Mouse (Mus musculus): Measurements from ENCODE around the gene Camta1.
"Not testable (repeated sequence)": the region's sequence is repeated elsewhere in the genome, so short reads cannot be mapped to it uniquely, and the experiment has no call there.

The Camta1 gene

DNA sequence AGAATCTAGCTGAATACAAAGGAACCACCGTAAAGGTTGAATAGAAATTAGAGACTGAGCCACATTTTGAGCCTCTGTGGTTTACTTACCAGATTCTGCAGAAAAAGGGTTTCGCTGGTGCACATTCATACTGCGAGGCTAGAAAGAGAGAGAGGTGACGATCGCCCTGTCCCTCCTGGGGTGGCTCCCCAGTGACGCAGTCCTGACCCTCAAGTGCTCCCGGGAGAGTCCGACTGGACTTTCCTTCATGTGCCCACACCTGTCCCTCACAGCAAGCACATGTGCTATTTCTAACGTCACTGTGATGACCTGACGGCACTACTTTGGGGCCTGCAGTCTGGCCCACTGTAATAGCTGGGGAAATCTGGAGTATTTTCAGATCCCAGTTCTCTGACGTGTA is 823.9 kb downstream of the Camta1 start:
- no peak for DNase-seq

DNA sequence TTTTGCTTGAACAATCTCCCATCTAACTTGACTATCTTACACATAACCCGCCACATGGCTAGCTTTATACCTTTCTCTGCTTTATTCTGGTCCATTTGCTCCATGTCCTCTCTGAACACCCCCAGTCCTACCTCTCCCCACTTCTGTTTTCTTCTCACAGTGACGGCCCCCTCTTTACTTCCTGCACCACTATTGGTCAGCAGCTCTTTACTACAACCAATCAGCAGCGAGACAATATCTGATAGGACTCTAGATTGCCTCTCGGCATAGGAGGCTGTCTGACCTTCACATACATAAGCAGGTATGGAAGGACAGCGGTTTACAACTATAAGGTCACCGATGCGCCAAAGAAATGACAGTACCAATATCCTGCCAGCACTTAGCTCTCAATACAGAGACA is 825.2 kb downstream of the Camta1 start:
- DNase-seq = no peak

- peak; percentile 30 for DNase-seq
These were observed 834.7 kb downstream of the Camta1 start for GRCm38 (mm10) chr4:151027001-151027400.

DNA sequence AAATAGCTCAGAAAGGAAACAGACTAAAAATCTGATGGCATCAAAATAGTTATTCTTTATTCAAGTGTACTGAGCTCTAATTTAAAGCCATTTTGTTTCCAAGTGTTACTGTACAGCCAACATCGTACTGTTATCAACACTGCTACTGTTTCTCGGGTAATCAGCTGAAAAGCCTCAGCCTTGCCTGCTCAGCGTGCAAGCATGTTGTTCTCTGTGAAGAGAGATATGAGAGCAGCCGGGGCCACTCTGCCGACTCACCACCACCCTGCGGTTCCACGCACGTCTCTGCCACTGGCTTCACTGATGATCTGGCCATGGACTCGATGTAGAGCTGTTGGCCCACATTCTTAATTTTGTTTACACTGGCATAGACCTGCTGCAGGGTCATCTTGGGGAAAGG is 837.5 kb downstream of the Camta1 start:
- DNase-seq = no peak

- DNase-seq = not testable (repeated sequence)
These were observed 844.3 kb downstream of the Camta1 start for GRCm38 (mm10) chr4:151017356-151017755.

GRCm38 (mm10) chr4:151015946-151016345 is 845.7 kb downstream of the Camta1 start:
- DNase-seq = no peak

GRCm38 (mm10) chr4:151010316-151010715 is 851.4 kb downstream of the Camta1 start:
- DNase-seq = no peak

DNA sequence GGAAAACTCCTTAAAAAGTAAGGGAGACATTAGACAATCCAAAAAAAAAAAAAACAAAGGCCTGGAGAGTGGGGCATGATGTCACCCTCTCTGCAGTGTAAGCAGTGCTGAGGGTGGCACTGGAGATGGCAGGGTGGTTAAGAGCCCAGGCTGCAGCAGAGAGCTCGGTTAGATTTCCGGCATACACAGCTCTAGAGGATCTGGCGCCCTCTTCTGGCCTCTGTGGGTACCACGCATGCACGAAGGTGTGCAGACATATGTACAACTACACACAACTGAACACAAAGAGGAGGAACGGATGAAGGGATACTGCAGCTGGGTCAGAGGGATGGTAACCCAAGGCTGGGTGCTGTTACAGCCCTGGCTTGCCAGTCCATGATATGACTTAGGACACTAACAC is 854.7 kb downstream of the Camta1 start:
- DNase-seq = peak; percentile 69

- DNase-seq = no peak
These were observed 855.9 kb downstream of the Camta1 start for GRCm38 (mm10) chr4:151005656-151006318.

DNA sequence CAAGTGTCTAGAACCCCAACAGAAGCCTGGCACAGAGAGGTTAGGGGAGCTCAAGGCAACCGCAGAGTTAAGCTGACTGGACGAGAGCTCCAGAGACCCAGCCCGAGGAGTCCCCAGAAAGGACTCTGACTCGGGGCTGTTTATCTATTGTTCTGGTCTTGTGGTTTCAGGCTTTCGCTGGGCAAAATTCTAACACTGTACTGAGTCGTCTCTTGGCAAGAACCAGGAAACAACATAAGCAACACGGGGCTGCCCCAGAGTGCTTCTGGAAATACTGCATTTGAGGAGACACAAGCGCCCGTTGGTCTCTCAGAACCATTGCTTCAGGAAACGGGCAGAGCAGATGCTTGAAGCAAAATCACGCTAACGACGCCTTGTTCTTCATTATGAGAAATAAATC is 860.3 kb downstream of the Camta1 start:
- DNase-seq = no peak

- no peak for DNase-seq
These were observed 863.0 kb downstream of the Camta1 start for GRCm38 (mm10) chr4:150998626-150999025.

GRCm38 (mm10) chr4:150996797-150997196 is 864.9 kb downstream of the Camta1 start, which contains the start of gene Uts2:
Uts2 (plus strand) TSS chr4:150997097.
- DNase-seq = no peak

- DNase-seq = peak; percentile 57
These were observed 871.5 kb downstream of the Camta1 start for GRCm38 (mm10) chr4:150990148-150990547.

GRCm38 (mm10) chr4:150980153-150980552 is 881.5 kb downstream of the Camta1 start:
- DNase-seq = no peak

- DNase-seq = no peak
These were observed 882.2 kb downstream of the Camta1 start for GRCm38 (mm10) chr4:150979455-150979854.

- no peak for DNase-seq
These were observed 883.3 kb downstream of the Camta1 start for GRCm38 (mm10) chr4:150978156-150978910.

GRCm38 (mm10) chr4:150975145-150975544 is 886.5 kb downstream of the Camta1 start:
- no peak for DNase-seq

GRCm38 (mm10) chr4:150973264-150973663 is 888.4 kb downstream of the Camta1 start:
- no peak for DNase-seq

DNA sequence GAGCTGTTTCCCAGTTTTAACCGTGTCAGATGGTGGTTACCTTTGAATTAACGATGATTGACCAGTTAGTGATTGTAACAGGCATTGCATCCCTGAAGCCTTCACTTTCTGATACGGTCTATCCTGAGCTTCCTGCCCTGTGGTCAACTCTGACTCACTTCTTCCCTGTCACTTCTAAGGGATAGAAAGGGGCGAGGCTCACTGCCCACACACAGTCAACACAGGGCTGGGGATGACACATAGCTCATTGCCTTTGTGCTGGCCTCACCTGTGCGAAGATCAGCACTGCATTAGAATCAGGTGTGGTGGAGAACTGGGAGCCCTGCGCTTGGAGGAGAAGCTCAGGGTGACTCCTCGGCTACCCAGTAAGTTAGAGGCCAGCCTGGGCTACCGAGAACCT is 892.7 kb downstream of the Camta1 start:
- DNase-seq = no peak

GRCm38 (mm10) chr4:150966556-150966955 is 895.1 kb downstream of the Camta1 start:
- peak; percentile 80 for DNase-seq

DNA sequence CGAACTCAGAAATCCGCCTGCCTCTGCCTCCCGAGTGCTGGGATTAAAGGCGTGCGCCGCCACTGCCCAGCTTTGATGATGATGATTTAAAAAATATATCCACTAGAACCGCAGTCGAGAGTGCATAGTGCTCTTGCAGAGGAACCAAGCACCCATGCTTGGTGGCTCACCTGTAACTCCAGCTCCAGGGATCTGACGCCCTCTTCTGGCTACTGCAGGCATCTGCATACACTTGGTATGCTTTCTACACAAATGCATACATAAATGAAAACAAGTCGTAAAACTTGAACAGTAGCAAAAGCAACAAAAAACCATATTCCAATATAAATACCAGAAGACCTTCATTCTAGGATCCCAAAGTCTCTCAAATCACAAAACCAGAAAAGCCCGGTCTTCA is 896.1 kb downstream of the Camta1 start:
- no peak for DNase-seq

GRCm38 (mm10) chr4:150964635-150965554 is 896.8 kb downstream of the Camta1 start:
- peak; percentile 94 for DNase-seq

DNA sequence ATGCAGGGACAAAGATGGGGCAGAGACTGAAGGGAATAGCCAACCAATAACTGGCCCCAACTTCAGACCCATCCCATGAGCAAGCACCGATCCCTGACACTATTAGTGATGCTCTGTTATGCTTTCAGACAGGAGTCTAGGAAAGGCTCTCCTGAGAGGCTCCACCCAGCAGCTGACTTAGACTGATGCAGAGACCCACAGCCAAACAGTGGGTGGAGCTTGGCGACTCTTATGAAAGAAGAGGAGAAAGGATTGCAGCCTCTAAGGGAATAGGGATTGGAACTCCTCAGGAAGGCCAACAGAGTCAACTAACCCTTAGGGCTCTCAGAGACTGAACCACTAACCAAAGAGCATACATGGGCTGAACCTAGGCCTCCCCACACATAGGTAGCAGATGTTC is 898.0 kb downstream of the Camta1 start:
- DNase-seq = peak; percentile 10
